Mouse (Mus musculus) kidney, postnatal 0 days (tissue): ENCODE data around the gene Sucla2. TPM values are rescaled to one million over a fixed set of nuclear protein-coding genes. Genes with fewer than 3 reads are reported as not detected.

Experiments
- ATAC-seq: fragments of 200-750 bp; cut with Nextera tagmentation; replicated peaks from 2 replicates; pipeline ENCODE4 v1.8.0; 2017; ENCODE audit warnings: low read depth, moderate number of reproducible peaks, moderate TSS enrichment, moderate library complexity; ENCODE audit not compliant: low FRiP score
- DNase-seq: peaks from one replicate; pipeline ENCODE4 v3.0.0-alpha.2; 2016; ENCODE audit warnings: low spot score
- H3K27ac ChIP-seq: fragments of 300-500 bp; sonication (generic); 2 replicates; pipeline ENCODE4 v1.5.1; 2014; ENCODE audit warnings: mild to moderate bottlenecking
- H3K27me3 ChIP-seq: fragments of 300-500 bp; sonication (generic); 2 replicates; pipeline ENCODE4 v1.6.1; 2014; ENCODE audit warnings: low read length, mixed read lengths; ENCODE audit not compliant: insufficient read depth
- H3K36me3 ChIP-seq: fragments of 300-500 bp; sonication (generic); 2 replicates; pipeline ENCODE4 v1.6.1; 2014; ENCODE audit warnings: low read length, mixed read lengths; ENCODE audit not compliant: insufficient read depth
- H3K4me1 ChIP-seq: fragments of 300-500 bp; sonication (generic); replicated peaks from 2 replicates; pipeline ENCODE4 v1.6.1; 2014; ENCODE audit warnings: antibody characterized with exemption, low read length, mixed read lengths; ENCODE audit not compliant: insufficient read depth
- H3K4me2 ChIP-seq: fragments of 300-500 bp; sonication (generic); 2 replicates; pipeline ENCODE4 v1.6.1; 2014; ENCODE audit warnings: mild to moderate bottlenecking, low read length, moderate library complexity, mixed read lengths
- H3K4me3 ChIP-seq: fragments of 300-500 bp; sonication (generic); replicated peaks from 2 replicates; pipeline ENCODE4 v1.5.1; 2014; ENCODE audit warnings: low read depth, low read length
- H3K9ac ChIP-seq: fragments of 300-500 bp; sonication (generic); 2 replicates; pipeline ENCODE4 v1.6.1; 2014; ENCODE audit warnings: low read depth, low read length
- H3K9me3 ChIP-seq: fragments of 300-500 bp; sonication (generic); replicated peaks from 2 replicates; pipeline ENCODE4 v1.6.1; 2016; ENCODE audit warnings: low read length, inconsistent platforms, mixed read lengths
- CTCF ChIP-seq: IDR thresholded peaks from 2 replicates; pipeline ENCODE4 v1.5.1; 2016; ENCODE audit warnings: antibody characterized with exemption, low read depth, mild to moderate bottlenecking, moderate library complexity
- WGBS: fragments of 180-500 bp; shearing (Covaris S2); extraction: QIAGEN DNeasy Blood & Tissue Kit; methylation state at CpG from one replicate; pipeline ENCODE4 v1.1.7; 2014; 5-methylcytosine and 5-hydroxymethylcytosine counted together
- polyA plus RNA-seq: library from polyadenylated mRNA; unstranded; fragments of >200 nt; fragmentation: Nextera tagmentation; extraction: Ambion mirVana; gene quantifications from 2 replicates; pipeline ENCODE4 v1.2.1, GENCODE M21; 2015

Gene Sucla2
- polyA plus RNA-seq, 1 experiment from 2014 or later, result 172 TPM

DNA sequence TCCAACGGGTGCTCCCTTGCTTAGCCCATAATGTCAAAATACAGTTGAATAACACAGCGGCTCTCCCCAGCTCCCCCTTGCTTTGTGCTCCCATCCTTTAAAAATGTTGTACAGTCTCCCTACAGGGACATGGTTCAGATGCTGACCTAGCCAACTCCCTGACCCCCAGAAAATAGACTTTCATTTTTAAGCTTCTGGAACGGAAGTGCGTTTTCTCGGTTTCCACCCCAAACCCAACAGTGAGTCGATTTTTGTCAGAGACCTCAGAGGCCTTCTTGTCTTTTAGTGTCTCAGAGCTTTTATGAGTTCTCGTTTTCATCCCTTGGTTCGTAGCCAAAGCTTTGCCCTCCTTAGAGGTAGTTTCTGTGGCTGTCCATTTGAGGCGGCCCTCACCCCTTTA, 23.8 kb upstream of the Sucla2 start:
- Histone ChIP-seq H3K9me3 (no peaks in the 10 kb centered on the region), H3K4me1 (no peaks in the 10 kb centered on the region), H3K4me3 (no peak overlapping the region), H3K9ac (no peak overlapping the region), H3K27ac (no peak overlapping the region), H3K36me3 (no peaks in the 10 kb centered on the region), H3K27me3 (no peaks in the 10 kb centered on the region), H3K4me2 (no peak overlapping the region)
- 79% methylated on average over 9 of the region's 9 CpGs for WGBS
- TF ChIP-seq CTCF, result no peak
- ATAC-seq, result no peak
- no peak for DNase-seq

DNA sequence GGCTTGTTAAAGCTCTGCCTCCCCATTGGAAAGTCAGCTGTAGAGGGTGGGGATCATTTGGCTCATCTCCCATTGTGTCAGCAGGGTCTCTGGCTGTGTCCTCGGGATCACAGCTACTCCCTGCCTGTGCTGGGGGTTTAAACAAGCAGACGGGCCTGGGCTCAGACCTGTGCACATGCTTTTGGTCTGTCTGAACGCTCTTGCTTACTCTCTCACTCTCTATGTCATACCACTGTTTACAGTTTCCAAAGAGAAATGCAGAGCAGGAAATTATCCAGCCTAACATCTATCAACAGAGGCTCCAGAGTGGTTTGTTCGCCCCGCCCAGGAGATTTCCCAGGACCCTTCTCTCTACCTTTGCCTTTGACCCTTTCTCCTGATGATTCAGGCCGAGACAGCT, 23.4 kb upstream of the Sucla2 start:
- ATAC-seq (0 out of 2 replicates have a peak, but pooled peaks have one; percentile 40), DNase-seq (no peak)
- Histone ChIP-seq H3K4me2 (no peak overlapping the region), H3K27me3 (no peaks in the 10 kb centered on the region), H3K9ac (no peak overlapping the region), H3K9me3 (no peaks in the 10 kb centered on the region), H3K36me3 (no peaks in the 10 kb centered on the region), H3K4me1 (no peaks in the 10 kb centered on the region), H3K4me3 (no peak overlapping the region), H3K27ac (no peak overlapping the region)
- no peak for TF ChIP-seq CTCF
- 68% methylated on average over 6 of the region's 6 CpGs for WGBS

DNA sequence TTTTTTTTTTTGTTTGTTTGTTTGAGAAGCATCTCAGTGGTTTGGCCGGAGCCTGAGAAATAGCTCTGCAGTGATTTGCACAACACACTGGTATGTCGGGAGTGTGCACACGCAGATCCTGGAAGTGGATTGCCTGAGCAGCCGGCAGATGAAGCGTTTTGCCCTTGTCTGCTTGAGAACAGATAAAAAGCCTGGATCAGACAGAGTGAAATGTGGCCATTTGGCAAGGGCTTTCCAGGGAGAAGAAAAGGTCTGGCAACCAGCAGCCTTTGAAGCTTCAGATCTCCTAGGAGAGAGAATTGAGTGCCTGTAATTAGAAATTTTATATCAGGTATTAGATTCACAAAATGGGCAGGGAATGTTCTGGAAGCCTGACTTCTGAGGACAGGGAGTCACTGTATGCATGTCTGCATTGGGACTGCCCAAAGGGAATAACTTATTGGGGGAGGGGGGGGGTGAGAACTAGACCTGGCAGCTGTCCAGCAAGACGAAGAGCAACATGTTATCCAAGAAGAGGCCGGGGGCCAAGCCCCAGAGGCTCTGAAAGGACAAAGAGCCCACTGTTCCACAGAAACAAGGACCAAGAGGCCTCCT, 22.4 kb upstream of the Sucla2 start:
- TF ChIP-seq CTCF, result no peak
- DNase-seq (peak; percentile 77), ATAC-seq (no peak)
- WGBS, result 18% methylated on average over 7 of the region's 7 CpGs
- Histone ChIP-seq H3K27ac (peak overlapping the region; percentile 19; the same call in 1 of the 2 replicates), H3K36me3 (no peaks in the 10 kb centered on the region), H3K4me2 (no peak overlapping the region), H3K4me1 (no peaks in the 10 kb centered on the region), H3K4me3 (no peak overlapping the region), H3K27me3 (no peaks in the 10 kb centered on the region), H3K9me3 (no peaks in the 10 kb centered on the region), H3K9ac (no peak overlapping the region)

DNA sequence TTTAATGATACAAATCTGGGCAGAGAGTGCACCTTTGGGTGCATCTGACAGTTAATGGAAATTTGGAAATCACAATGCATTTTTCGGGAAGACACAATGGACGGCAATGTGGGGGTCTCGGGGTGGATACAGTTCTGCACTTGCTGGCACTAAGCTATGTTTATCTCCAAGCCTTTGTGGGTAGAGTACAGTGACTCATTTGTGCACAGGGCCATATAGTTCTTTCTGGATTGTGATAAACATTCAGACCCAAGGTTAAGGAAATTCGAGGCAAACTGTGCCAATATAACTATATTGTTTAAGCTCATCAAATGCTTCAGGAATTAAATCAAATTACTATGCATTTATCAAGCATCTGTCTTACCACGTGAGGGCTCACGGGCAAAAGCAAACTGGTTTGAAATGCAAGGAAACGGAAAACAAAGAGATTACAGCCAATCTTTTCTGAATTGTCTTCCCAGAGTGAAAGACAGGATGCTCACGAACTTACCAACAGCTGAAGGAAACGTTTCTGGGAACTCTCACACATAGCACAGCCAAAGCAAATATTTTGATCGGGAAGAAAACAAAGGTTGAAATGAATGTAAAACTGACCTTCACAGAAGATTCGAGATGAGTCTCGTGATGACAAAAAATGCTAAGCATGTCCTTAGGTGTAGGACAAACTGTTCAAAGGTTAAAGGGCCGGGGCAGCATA, 21.7 kb upstream of the Sucla2 start:
- Histone ChIP-seq H3K9me3 (no peaks in the 10 kb centered on the region), H3K36me3 (no peaks in the 10 kb centered on the region), H3K4me2 (no peak overlapping the region), H3K9ac (no peak overlapping the region), H3K27me3 (no peaks in the 10 kb centered on the region), H3K27ac (peak overlapping the region; percentile 19; the same call in 1 of the 2 replicates), H3K4me1 (no peaks in the 10 kb centered on the region), H3K4me3 (no peak overlapping the region)
- no peak for TF ChIP-seq CTCF
- WGBS, result 59% methylated on average over 13 of the region's 13 CpGs
- no peak for ATAC-seq
- DNase-seq, result no peak

DNA sequence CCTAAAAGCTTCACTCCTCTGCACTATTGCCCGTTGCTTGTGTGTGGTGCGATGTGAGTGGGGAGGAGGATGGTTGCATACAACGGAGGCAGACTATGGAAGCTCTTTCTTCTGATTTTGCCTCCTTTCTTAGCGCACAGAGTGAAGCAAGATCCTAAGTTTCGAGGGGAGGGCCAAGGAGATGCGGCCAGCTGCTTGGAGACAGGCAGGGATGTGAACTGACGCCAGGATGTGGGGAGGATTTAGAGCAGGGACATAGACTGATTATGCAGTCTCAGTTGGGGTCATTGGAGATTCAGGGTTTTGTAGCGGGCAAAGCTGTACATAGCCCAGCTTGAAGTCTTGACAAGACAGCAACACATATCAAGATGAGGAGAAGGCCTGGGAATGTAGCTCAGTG, 18.8 kb upstream of the Sucla2 start:
- H3K27me3 ChIP-seq, result no peaks in the 10 kb centered on the region
- H3K27ac ChIP-seq, result no peak overlapping the region
- H3K4me3 ChIP-seq, result no peak overlapping the region
- H3K36me3 ChIP-seq, result no peaks in the 10 kb centered on the region
- no peaks in the 10 kb centered on the region for H3K9me3 ChIP-seq
- WGBS, result 69% methylated on average over 8 of the region's 8 CpGs
- peaks cover 7% of the 10 kb centered on the region; the same call in 1 of the 2 replicates for H3K4me1 ChIP-seq
- no peak overlapping the region for H3K4me2 ChIP-seq
- ATAC-seq (no peak), DNase-seq (no peak)
- no peak overlapping the region for H3K9ac ChIP-seq
- TF ChIP-seq CTCF, result no peak

DNA sequence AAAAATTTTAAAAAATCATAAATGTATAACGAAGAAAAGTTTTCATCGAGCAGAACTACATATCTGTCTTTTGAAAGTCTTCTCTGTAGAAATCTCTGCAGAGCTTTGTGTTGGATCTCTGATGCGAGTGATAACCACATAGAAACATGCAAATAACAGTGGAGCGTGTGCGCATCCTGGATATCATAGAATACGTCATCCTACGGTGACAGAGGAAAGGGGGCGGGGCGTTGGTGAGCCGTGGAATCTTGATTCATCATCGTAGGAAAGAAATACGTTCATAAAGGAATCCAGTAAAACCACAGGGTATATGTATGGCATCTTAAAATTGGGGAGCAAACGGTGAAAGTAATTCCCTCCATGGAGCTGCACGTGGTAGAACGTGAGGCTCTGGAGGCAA, 17.9 kb upstream of the Sucla2 start:
- no peak for DNase-seq
- no peaks in the 10 kb centered on the region for H3K27me3 ChIP-seq
- H3K9me3 ChIP-seq, result no peaks in the 10 kb centered on the region
- peaks cover 7% of the 10 kb centered on the region; the same call in 1 of the 2 replicates for H3K4me1 ChIP-seq
- ATAC-seq, result no peak
- no peak overlapping the region for H3K4me3 ChIP-seq
- 89% methylated on average over 15 of the region's 15 CpGs for WGBS
- no peak for TF ChIP-seq CTCF
- H3K4me2 ChIP-seq, result no peak overlapping the region
- H3K27ac ChIP-seq, result no peak overlapping the region
- no peaks in the 10 kb centered on the region for H3K36me3 ChIP-seq
- H3K9ac ChIP-seq, result no peak overlapping the region
